Comparison of ENCODE assay signal across 18 mouse cellular contexts in the genomic region with DNA sequence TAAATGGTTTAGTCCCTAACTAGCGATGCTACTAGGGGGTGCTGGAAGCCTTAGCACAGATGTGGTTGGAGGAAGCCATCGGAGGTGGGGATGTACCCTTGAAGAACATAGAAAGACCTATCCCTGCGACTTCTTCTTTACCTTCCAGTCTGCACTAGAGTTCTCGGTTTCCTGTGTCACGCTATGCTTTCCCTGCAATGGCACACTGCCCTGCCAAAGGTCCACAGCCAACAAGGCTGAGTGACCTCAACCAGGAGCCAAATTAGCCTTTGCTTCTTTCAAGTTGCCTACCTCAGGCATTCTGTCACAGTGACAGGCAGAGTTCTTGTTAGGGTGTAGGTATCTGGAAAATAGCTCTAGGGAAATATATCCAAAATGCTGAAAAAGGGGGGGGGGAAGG. TPM values are rescaled to one million over a fixed set of nuclear protein-coding genes. Genes with fewer than 3 reads are reported as not detected.
DNase-seq lines count a peak whose midpoint lies in the region; ATAC-seq and TF ChIP-seq lines count a peak whose summit lies in the region.
"Had no signal": no experiment of that assay in that cellular context is flagged by ENCODE, and none has a peak within 500 bp of the region (broad histone marks: within the 10 kb centered on the region; RNA-seq: fewer than 3 reads in every experiment).

No protein-coding gene starts in this region.

- intact Hi-C loops in heart, adult 2 months (cut with DNase I) = loop anchor here (10.0 kb wide), 1 partner anchor 578 kb away; no protein-coding TSS in a partner anchor
- intact Hi-C loops in gastrocnemius, postnatal 14 days (cut with DNase I; ENCODE audit: low total_unique reads) = no loop called here

- TF ChIP-seq EP300 in heart, adult 2 months (IDR thresholded peaks at IDR 0.05; ENCODE audit: insufficient read depth, low read depth, low read length) = no peak

- TF ChIP-seq CTCF in heart, adult 2 months (IDR thresholded peaks at IDR 0.05) = no peak
- TF ChIP-seq CTCF in liver, adult 2 months (IDR thresholded peaks at IDR 0.05; ENCODE audit: low read depth, low read length) = no peak

- H3K4me1 ChIP-seq in heart, embryonic 16.5 days (ENCODE audit: control insufficient read depth, insufficient read depth, low read length) = peaks cover 33% of the 10 kb centered on the region
- peaks cover 19% of the 10 kb centered on the region for H3K4me1 ChIP-seq in heart, adult 2 months (ENCODE audit: control insufficient read depth, insufficient read depth, low read length)
- H3K4me1 ChIP-seq in liver, adult 2 months (ENCODE audit: control insufficient read depth, insufficient read depth, low read length) = peaks cover 30% of the 10 kb centered on the region
- peaks cover 11% of the 10 kb centered on the region for H3K4me1 ChIP-seq in liver, embryonic 11.5 days (replicated peaks; ENCODE audit: control insufficient read depth, insufficient read depth, low read length)

- no peak overlapping the region for H3K4me3 ChIP-seq in heart, embryonic 16.5 days (ENCODE audit: low read length)
- no peak overlapping the region for H3K4me3 ChIP-seq in heart, adult 2 months
- H3K4me3 ChIP-seq in liver, adult 2 months (ENCODE audit: insufficient read depth, low read depth, low read length) = no peak overlapping the region
- H3K4me3 ChIP-seq in liver, embryonic 11.5 days (ENCODE audit: low read depth, low read length) = no peak overlapping the region
- H3K4me3 ChIP-seq: hindbrain, embryonic 12.5 days; liver, embryonic 13.5 days; midbrain, embryonic 13.5 days; neural tube, embryonic 13.5 days had no signal

- no peaks in the 10 kb centered on the region for H3K9me3 ChIP-seq in heart, embryonic 16.5 days (replicated peaks; ENCODE audit: control insufficient read depth, low read length)
- no peaks in the 10 kb centered on the region for H3K9me3 ChIP-seq in liver, embryonic 11.5 days (ENCODE audit: control insufficient read depth, low read length)
- H3K9me3 ChIP-seq: hindbrain, embryonic 12.5 days; liver, embryonic 13.5 days; midbrain, embryonic 13.5 days; neural tube, embryonic 13.5 days had no signal

- ATAC-seq in heart, embryonic 16.5 days (replicated peaks; ENCODE audit: extremely low read depth, insufficient read depth, low FRiP score) = no peak
- no peak for ATAC-seq in liver, embryonic 11.5 days (replicated peaks; ENCODE audit: low FRiP score)
- ATAC-seq: lung, postnatal 0 days; midbrain, embryonic 13.5 days had no signal

- H3K4me2 ChIP-seq in heart, embryonic 16.5 days (ENCODE audit: low read depth, low read length) = no peak overlapping the region
- H3K4me2 ChIP-seq in liver, embryonic 11.5 days = no peak overlapping the region
- H3K4me2 ChIP-seq: hindbrain, embryonic 12.5 days; liver, embryonic 13.5 days; midbrain, embryonic 13.5 days; neural tube, embryonic 13.5 days had no signal

- H3K79me2 ChIP-seq in heart, adult 2 months (replicated peaks; ENCODE audit: control insufficient read depth, insufficient read depth, low read length) = peaks cover 7% of the 10 kb centered on the region
- H3K79me2 ChIP-seq in liver, adult 2 months (ENCODE audit: control insufficient read depth, insufficient read depth, low read length) = peaks cover 34% of the 10 kb centered on the region

- DNase-seq in adrenal gland, postnatal 14 days = peak; percentile 38
- DNase-seq in adrenal gland, postnatal 36 days = no peak
- DNase-seq in heart, adult 2 months = no peak
- DNase-seq in liver, adult 2 months (ENCODE audit: extremely low read depth, low read depth, low spot score) = peak; percentile 82
- DNase-seq in liver, embryonic 11.5 days (ENCODE audit: low spot score) = no peak
- peak; percentile 20 for DNase-seq in gastrocnemius, postnatal 14 days
- DNase-seq in frontal cortex, postnatal 10 days (ENCODE audit: low spot score in 2 of 2) = no peak
- DNase-seq: cerebellum, adult 11 months; cerebellum, postnatal 14 days; liver, embryonic 13.5 days; right cerebral cortex, adult 18-20 months; thymus, postnatal 36 days had no signal

- H3K36me3 ChIP-seq in heart, embryonic 16.5 days (ENCODE audit: control insufficient read depth, insufficient read depth) = no peaks in the 10 kb centered on the region
- peaks cover 11% of the 10 kb centered on the region for H3K36me3 ChIP-seq in heart, adult 2 months (ENCODE audit: control insufficient read depth, insufficient read depth, low read length)
- no peaks in the 10 kb centered on the region for H3K36me3 ChIP-seq in liver, adult 2 months (ENCODE audit: control insufficient read depth, insufficient read depth, low read length)
- no peaks in the 10 kb centered on the region for H3K36me3 ChIP-seq in liver, embryonic 11.5 days (ENCODE audit: control insufficient read depth, insufficient read depth, low read length)
- H3K36me3 ChIP-seq: liver, embryonic 13.5 days had no signal

- 84% methylated on average over 5 of the region's 5 CpGs for WGBS in heart, embryonic 16.5 days
- WGBS in heart, adult 2 months = 68% methylated on average over 5 of the region's 5 CpGs
- 57% methylated on average over 5 of the region's 5 CpGs for WGBS in liver, adult 2 months
- 89% methylated on average over 5 of the region's 5 CpGs for WGBS in liver, embryonic 11.5 days

- H3K27me3 ChIP-seq in heart, embryonic 16.5 days (ENCODE audit: control insufficient read depth, insufficient read depth, low read length) = no peaks in the 10 kb centered on the region
- no peaks in the 10 kb centered on the region for H3K27me3 ChIP-seq in heart, adult 2 months (ENCODE audit: control insufficient read depth, insufficient read depth, low read length)
- H3K27me3 ChIP-seq in liver, adult 2 months (ENCODE audit: control insufficient read depth, insufficient read depth, low read length) = no peaks in the 10 kb centered on the region
- no peaks in the 10 kb centered on the region for H3K27me3 ChIP-seq in liver, embryonic 11.5 days (replicated peaks; ENCODE audit: control insufficient read depth, insufficient read depth, low read length)
- H3K27me3 ChIP-seq: CH12.LX; hindbrain, embryonic 12.5 days; liver, embryonic 13.5 days; midbrain, embryonic 13.5 days; neural tube, embryonic 13.5 days had no signal

- TF ChIP-seq POLR2A in heart, adult 2 months (IDR thresholded peaks at IDR 0.05; ENCODE audit: insufficient read depth, low read depth, low read length) = no peak
- TF ChIP-seq POLR2A in liver, adult 2 months (IDR thresholded peaks at IDR 0.05; ENCODE audit: extremely low read depth, insufficient read depth, low read length) = no peak

- no peak overlapping the region for H3K9ac ChIP-seq in heart, embryonic 16.5 days (ENCODE audit: low read length)
- no peak overlapping the region for H3K9ac ChIP-seq in heart, adult 2 months (ENCODE audit: low read depth, low read length)
- H3K9ac ChIP-seq in liver, adult 2 months (ENCODE audit: low read depth, low read length) = no peak overlapping the region
- H3K9ac ChIP-seq in liver, embryonic 11.5 days (ENCODE audit: low read depth, low read length) = no peak overlapping the region
- H3K9ac ChIP-seq: hindbrain, embryonic 12.5 days; liver, embryonic 13.5 days; midbrain, embryonic 13.5 days; neural tube, embryonic 13.5 days had no signal

- H3K27ac ChIP-seq in heart, embryonic 16.5 days (ENCODE audit: low read length) = 0 out of 2 replicates have a peak overlapping the region, but pooled peaks have one; percentile 56
- no peak overlapping the region for H3K27ac ChIP-seq in heart, adult 2 months
- H3K27ac ChIP-seq in liver, adult 2 months (replicated peaks; ENCODE audit: insufficient read depth, low read depth, low read length) = no peak overlapping the region; the same call in 1 of the 2 replicates
- no peak overlapping the region for H3K27ac ChIP-seq in liver, embryonic 11.5 days (ENCODE audit: low read depth, low read length)
- H3K27ac ChIP-seq: hindbrain, embryonic 12.5 days; liver, embryonic 13.5 days; midbrain, embryonic 13.5 days; neural tube, embryonic 13.5 days had no signal

RNA-seq across cellular contexts. Expression of a gene that starts 19.4 kb away (rescaled TPM):
- 48.7 and 51.3 TPM in 2 replicates for total RNA-seq in adrenal gland, postnatal 14 days (2021)
- total RNA-seq in adrenal gland, postnatal 36 days (2021) = 10 to 100 TPM; 50.2 to 60.1 TPM
- 52.8 and 57.5 TPM in 2 replicates for polyA plus RNA-seq in heart, embryonic 16.5 days (2015; fragmentation: Nextera tagmentation; extraction: Ambion mirVana)
- total RNA-seq in heart, adult 2 months (2021) = 10 to 100 TPM; 61.5 to 66.6 TPM
- polyA plus RNA-seq in heart, adult 2 months (2012; rRNA removed) = 29.4 and 34.1 TPM in 2 replicates
- 22.7 and 23.0 TPM in 2 replicates for total RNA-seq in liver, adult 2 months (2014; rRNA removed)
- 8.0 and 9.2 TPM in 2 replicates for polyA plus RNA-seq in liver, adult 2 months (2012; rRNA removed)
- 49.6 and 51.0 TPM in 2 replicates for polyA plus RNA-seq in liver, embryonic 11.5 days (2014; fragmentation: Nextera tagmentation; extraction: Ambion mirVana)
- total RNA-seq in gastrocnemius, postnatal 14 days (2021) = 10 to 100 TPM; 35.5 to 36.4 TPM

RNA-seq across cellular contexts. Expression of a gene that starts 19.5 kb away (rescaled TPM):
- 36.5 and 41.0 TPM in 2 replicates for total RNA-seq in adrenal gland, postnatal 14 days (2021)
- 10 to 100 TPM; 44.9 to 49.9 TPM for total RNA-seq in adrenal gland, postnatal 36 days (2021)
- 30.0 and 38.5 TPM in 2 replicates for polyA plus RNA-seq in heart, embryonic 16.5 days (2015; fragmentation: Nextera tagmentation; extraction: Ambion mirVana)
- 10 to 100 TPM; 14.0 to 14.9 TPM for total RNA-seq in heart, adult 2 months (2021)
- polyA plus RNA-seq in heart, adult 2 months (2012; rRNA removed) = 15.8 and 23.5 TPM in 2 replicates
- 31.0 and 31.8 TPM in 2 replicates for total RNA-seq in liver, adult 2 months (2014; rRNA removed)
- 17.3 and 19.8 TPM in 2 replicates for polyA plus RNA-seq in liver, adult 2 months (2012; rRNA removed)
- 25.0 and 28.2 TPM in 2 replicates for polyA plus RNA-seq in liver, embryonic 11.5 days (2014; fragmentation: Nextera tagmentation; extraction: Ambion mirVana)
- total RNA-seq in gastrocnemius, postnatal 14 days (2021) = 10 to 100 TPM; 10.5 to 13.5 TPM

Comparison
In these comparisons a context has a peak if more than half of its experiments do, and no peak if none do; other contexts are left out.
1. DNase-seq: peak in adrenal gland, postnatal 14 days (single experiment), liver, adult 2 months (single experiment) and gastrocnemius, postnatal 14 days (single experiment); none in adrenal gland, postnatal 36 days (0 of 2), heart, adult 2 months (0 of 2), liver, embryonic 11.5 days (single experiment) and frontal cortex, postnatal 10 days (0 of 2).